Mouse (Mus musculus) embryonic fibroblast, embryonic 13.5 days (primary cell): ENCODE results near the gene Rab6a. TPM values are rescaled to one million over a fixed set of nuclear protein-coding genes. Genes with fewer than 3 reads are reported as not detected.

Experiments used
- H3K27ac ChIP-seq: 2 replicates; pipeline ENCODE4 v1.5.1; 2012; ENCODE audit warnings: low read length, control low read depth, inconsistent platforms; ENCODE audit not compliant: insufficient read depth
- H3K4me1 ChIP-seq: 2 replicates; pipeline ENCODE4 v1.6.1; 2011; ENCODE audit warnings: low read length; ENCODE audit not compliant: control insufficient read depth, insufficient read depth
- H3K4me3 ChIP-seq: 2 replicates; pipeline ENCODE4 v1.5.1; 2011; ENCODE audit warnings: mild to moderate bottlenecking, control low read depth, low read length; ENCODE audit not compliant: insufficient read depth
- CTCF ChIP-seq: IDR thresholded peaks from 2 replicates; pipeline ENCODE4 v1.5.1; 2011; ENCODE audit warnings: mild to moderate bottlenecking, control low read depth, low read length, moderate library complexity, borderline replicate concordance; ENCODE audit not compliant: insufficient read depth
- POLR2A ChIP-seq: IDR thresholded peaks from 2 replicates; pipeline ENCODE4 v1.6.1; 2011; ENCODE audit warnings: low read depth, mild to moderate bottlenecking, control low read depth, low read length, moderate library complexity
- polyA plus RNA-seq: library from polyadenylated mRNA; stranded (reverse); fragments of >200 nt; gene quantifications from 2 replicates; pipeline ENCODE4 v1.2.4, GENCODE M21; 2011; ENCODE audit warnings: low read depth; ENCODE audit not compliant: missing spikeins, insufficient read length

Gene Rab6a
- polyA plus RNA-seq, 1 experiment = 163 TPM

DNA sequence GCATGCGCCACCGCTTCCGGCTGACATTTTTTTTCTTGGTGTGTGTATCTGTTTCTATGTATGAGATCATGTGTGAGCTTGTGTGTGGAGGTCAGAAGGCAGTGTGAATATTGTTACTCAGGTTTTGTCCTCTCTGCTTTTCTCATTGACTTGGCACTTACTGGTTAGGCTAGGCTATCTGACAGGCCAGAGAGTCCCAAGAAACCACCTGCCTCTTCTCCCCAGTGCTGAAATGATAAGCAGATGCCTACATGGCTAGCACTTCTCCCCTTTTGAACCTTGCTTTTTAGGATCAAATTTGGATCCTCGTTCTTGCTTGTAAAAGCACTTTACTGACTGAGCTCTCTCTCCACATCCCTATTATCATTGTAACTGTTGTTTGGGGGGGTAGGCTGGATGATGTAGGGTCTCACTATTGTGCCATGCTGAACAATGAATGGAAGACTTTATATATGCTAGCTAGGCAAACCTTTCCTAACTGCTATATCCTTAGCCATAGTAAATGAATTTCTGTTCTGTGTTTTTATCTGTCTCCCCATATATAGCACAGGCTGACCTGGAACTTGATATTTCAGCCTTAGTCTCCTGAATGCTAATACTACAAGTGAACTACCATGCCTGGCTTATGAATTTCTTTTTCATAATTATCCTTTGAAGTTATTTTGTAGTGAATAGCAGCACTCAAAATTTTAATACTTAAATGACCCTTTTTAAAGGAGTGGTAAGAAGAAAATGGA lies 9.1 kb downstream of the Rab6a start:
- Histone ChIP-seq H3K27ac (no peak overlapping the region), H3K4me3 (no peak overlapping the region), H3K4me1 (no peaks in the 10 kb centered on the region)
- no peak for TF ChIP-seq CTCF

DNA sequence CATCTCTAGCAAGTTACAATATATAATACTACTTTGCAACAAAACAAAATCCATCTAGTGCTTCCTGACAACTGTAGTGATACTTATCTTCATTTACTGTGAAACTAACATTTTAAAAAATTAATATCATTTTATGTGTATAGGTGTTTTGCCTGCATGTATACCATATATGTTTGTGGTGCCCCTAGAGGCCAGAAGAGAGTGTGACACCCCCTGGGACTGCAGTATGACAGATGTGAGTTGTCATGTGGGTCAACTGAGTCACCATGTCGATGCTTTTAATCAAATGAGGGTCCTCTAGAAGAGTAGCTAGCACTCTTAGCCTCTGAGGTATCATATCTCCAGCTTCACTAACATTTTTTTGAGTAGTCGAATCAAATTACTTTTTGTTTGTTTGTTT lies 15.1 kb downstream of the Rab6a start:
- Histone ChIP-seq H3K4me1 (no peaks in the 10 kb centered on the region), H3K27ac (no peak overlapping the region), H3K4me3 (no peak overlapping the region)
- TF ChIP-seq CTCF = no peak
- no peak for TF ChIP-seq POLR2A

DNA sequence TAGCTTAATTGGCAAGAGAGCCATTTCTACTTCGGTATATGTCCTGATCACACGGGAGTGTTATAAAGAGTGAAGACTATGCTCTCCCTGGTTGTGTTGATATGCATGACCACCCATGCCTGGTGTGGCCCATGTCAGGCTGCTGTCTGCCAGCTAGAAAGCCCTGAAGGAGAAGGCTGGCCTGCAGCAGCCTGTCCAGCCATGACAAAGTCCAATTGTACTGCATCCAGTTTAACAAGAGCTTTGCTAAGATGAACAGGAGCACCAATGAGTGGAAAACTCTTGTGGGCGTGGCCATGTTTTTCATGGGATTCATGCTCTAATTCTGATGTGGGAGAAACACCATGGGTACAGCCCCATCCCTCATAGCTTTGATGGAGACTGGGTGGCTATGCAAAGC lies 17.3 kb downstream of the Rab6a start:
- H3K4me1 ChIP-seq = no peaks in the 10 kb centered on the region
- H3K4me3 ChIP-seq = no peak overlapping the region
- H3K27ac ChIP-seq = no peak overlapping the region
- no peak for TF ChIP-seq CTCF
- TF ChIP-seq POLR2A = no peak

DNA sequence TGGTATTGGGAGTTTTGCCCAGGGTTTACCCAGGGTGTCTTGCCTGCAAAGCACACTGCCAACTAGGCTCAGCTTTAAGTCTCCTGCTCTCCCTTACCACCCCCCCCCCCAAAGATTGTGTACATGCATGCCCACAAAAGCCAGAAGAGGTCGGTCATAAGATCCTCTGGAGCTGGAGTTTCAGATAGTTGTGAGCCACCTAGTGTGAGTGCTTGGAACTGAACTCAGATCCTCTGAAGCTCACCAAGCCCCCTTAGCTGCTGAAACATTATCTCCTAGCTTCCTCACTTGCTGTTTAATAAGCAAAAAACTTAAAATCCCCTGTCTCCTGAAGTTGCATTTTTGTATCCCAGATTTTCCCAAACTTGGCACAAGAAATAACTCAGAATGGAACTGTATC lies 30.4 kb downstream of the Rab6a start:
- Histone ChIP-seq H3K4me3 (no peak overlapping the region), H3K4me1 (no peaks in the 10 kb centered on the region), H3K27ac (no peak overlapping the region)
- TF ChIP-seq CTCF (no peak), POLR2A (no peak)

DNA sequence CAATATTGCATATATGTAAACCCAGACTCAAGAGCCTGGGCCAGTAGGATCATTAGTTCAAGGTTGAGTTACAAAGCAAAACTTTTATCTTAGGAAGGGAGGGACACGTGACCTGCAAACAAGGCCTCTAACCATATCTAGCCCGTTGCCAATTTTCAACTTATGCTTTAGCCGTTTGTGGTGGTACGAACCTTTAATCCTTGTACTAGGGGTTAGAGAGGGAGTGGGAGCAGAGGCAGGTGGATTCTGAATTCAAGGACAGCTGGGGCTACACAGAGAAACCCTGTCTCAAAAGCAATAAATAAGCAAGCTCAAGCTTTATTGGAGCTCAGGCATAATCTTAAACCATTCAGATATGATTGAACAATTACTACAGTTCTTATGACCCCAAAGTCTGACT lies 35.2 kb downstream of the Rab6a start:
- Histone ChIP-seq H3K27ac (no peak overlapping the region), H3K4me1 (no peaks in the 10 kb centered on the region), H3K4me3 (no peak overlapping the region)
- TF ChIP-seq CTCF = no peak
- TF ChIP-seq POLR2A = no peak

DNA sequence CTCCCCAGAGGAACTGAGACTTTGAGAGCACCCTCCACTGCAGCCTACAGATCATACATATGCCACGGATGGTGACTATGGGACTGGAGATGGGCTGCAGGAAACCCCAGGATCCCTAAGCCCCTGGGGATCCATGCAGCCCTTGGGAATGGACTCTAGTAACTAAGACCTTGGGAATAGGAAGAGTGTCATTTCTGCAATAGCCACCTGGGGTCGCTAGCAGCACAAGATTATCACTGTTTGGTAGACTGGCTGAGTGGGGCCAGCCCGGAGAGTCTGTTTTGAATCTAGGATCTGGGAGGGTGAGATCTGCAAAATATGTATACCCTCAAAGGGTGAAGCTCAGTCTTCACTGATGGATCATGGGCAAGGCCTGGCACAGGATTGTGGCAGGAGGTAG lies 37.9 kb downstream of the Rab6a start:
- H3K4me3 ChIP-seq = no peak overlapping the region
- no peak overlapping the region for H3K27ac ChIP-seq
- H3K4me1 ChIP-seq = no peaks in the 10 kb centered on the region
- TF ChIP-seq CTCF = no peak
- no peak for TF ChIP-seq POLR2A

DNA sequence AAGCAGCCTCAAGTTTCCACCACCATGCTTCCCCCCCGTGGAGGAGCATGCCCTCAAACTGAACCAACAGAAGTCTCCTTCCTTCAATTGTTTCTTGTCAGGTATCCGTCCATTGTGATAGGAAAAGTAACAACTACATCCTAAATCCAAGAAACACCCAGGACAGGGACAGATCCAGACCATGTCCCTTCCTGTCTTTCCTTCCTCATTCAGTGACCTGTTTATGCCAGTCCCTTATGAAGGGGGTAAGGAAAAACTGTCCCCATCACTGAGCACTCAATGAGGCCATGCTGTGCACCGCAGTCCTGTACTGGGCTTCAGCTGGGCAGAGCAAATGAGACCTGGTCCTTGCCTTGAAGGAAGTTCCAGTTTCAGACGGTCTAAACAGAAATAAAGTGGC lies 41.9 kb downstream of the Rab6a start:
- Histone ChIP-seq H3K27ac (no peak overlapping the region), H3K4me1 (no peaks in the 10 kb centered on the region), H3K4me3 (no peak overlapping the region)
- TF ChIP-seq POLR2A (no peak), CTCF (no peak)

DNA sequence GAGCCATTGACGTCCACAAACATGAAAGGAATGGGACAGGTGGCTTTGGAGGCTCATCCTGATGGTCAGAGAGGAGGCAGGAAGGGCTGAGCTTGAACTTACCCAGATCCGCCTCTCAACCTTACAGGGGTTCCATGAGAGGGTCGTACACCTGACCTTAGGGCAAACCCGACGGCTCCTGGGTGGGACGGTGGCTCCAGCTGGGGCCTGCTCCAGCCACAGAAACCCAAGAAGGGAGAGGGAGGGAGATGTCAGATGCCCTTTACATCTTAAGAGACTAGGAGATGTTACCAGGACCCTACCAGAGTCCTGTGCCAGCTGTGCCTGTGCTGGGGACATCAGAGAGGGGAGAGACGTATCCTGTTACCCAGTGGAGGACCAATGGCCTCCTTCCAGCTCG lies 42.6 kb downstream of the Rab6a start:
- H3K27ac ChIP-seq = no peak overlapping the region
- TF ChIP-seq CTCF (no peak), POLR2A (no peak)
- H3K4me3 ChIP-seq = no peak overlapping the region
- H3K4me1 ChIP-seq = no peaks in the 10 kb centered on the region

DNA sequence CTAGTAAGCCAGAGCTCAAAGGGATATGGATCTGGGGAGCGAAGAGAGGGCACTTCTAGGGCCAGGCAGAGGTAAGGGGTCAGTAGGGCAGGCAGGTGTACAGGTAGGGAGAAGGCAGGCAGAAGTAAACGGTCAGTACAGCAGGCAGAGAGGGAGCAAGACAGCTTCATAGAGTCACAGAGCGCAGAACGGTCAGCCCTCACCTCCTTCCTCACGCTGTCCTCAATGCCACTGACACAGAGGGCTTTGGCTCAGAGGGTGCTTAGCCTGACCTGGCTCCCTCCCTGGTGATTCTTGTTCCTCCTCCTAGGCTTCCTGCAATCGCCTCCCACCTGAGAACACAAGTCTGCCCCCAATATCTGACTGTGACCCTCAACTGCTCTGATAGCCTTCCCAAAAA lies 43.2 kb downstream of the Rab6a start:
- no peak for TF ChIP-seq CTCF
- TF ChIP-seq POLR2A = no peak
- H3K27ac ChIP-seq = no peak overlapping the region
- no peak overlapping the region for H3K4me3 ChIP-seq
- H3K4me1 ChIP-seq = no peaks in the 10 kb centered on the region

DNA sequence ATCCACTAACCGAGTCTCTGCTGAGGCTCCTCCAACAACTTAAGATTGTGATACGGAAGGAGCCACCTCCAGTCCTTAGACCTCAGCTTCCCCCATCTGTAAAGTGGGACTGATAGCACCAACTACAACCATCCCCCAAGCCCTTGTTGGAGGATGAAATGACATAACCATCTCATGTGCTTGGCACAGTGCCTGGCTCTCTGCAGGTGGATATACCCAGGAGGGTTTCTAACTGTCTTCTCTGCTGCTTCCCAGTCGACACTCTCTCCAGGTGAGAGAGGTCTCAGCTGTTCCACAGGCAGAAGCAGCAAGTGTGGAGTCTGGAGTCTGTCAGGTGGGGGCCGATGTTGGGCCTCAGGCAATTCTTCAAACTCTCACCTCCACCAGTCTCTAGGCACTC lies 43.8 kb downstream of the Rab6a start:
- Histone ChIP-seq H3K4me1 (no peaks in the 10 kb centered on the region), H3K4me3 (no peak overlapping the region), H3K27ac (no peak overlapping the region)
- TF ChIP-seq POLR2A = no peak
- no peak for TF ChIP-seq CTCF
